Mouse (Mus musculus) left cerebral cortex, postnatal 10 days (tissue): Measurements from ENCODE around the gene Smap1. TPM values are rescaled to one million over a fixed set of nuclear protein-coding genes. Genes with fewer than 3 reads are reported as not detected.
A peak's percentile ranks its signal among the peaks of the same experiment; 100 is the strongest.

Experiments used
- DNase-seq, 2 experiments: peaks; one replicate each; pipeline ENCODE4 v3.0.0; 2021 to 2022; ENCODE audit warnings: low spot score in 2 of 2, mixed read lengths in 1 of 2; ENCODE audit errors: extremely low spot score in 1 of 2
- intact Hi-C: fragments of 180-260 bp; cut with DNase I; formaldehyde crosslinking; loops from one replicate; pipeline ENCODE4 v1.15.1; 2025
- total RNA-seq, 2 experiments: library from RNA; stranded (reverse); gene quantifications; 2 replicates each; pipeline ENCODE4 v1.2.3; 2021

Gene Smap1
- total RNA-seq, 2 experiments from 2014 or later = 223 to 237 TPM

- intact Hi-C loops = loop anchor here (10.0 kb wide), 1 partner anchor 169 kb away; no protein-coding TSS in a partner anchor
- no peak for DNase-seq
These were observed 66.5 kb downstream of the Smap1 start for GRCm38 (mm10) chr1:23855623-23856022.

GRCm38 (mm10) chr1:23846044-23846680 is 76.0 kb downstream of the Smap1 start:
- intact Hi-C loops = no loop called here
- peak; percentile 11 to 60 for DNase-seq

- DNase-seq = no peak
These were observed 77.1 kb downstream of the Smap1 start for GRCm38 (mm10) chr1:23845007-23845406.

GRCm38 (mm10) chr1:23843790-23844189 is 78.3 kb downstream of the Smap1 start:
- no peak for DNase-seq
- intact Hi-C loops = no loop called here

More at GRCm38 (mm10) chr1:23845007-23845406, 77.1 kb downstream of the Smap1 start:
- intact Hi-C loops = no loop called here

GRCm38 (mm10) chr1:23842629-23843028 is 79.5 kb downstream of the Smap1 start:
- intact Hi-C loops = no loop called here
- DNase-seq = no peak

GRCm38 (mm10) chr1:23840924-23841323 is 81.2 kb downstream of the Smap1 start:
- no peak for DNase-seq
- intact Hi-C loops = no loop called here

GRCm38 (mm10) chr1:23836630-23837029 is 85.5 kb downstream of the Smap1 start:
- DNase-seq = no peak
- intact Hi-C loops = no loop called here

GRCm38 (mm10) chr1:23834819-23835218 is 87.3 kb downstream of the Smap1 start:
- intact Hi-C loops = no loop called here
- DNase-seq = peak in 1 of 2 experiments; percentile 33

- intact Hi-C loops = no loop called here
- DNase-seq = no peak
These were observed 87.9 kb downstream of the Smap1 start for GRCm38 (mm10) chr1:23834246-23834645.

GRCm38 (mm10) chr1:23826887-23827758 is 95.0 kb downstream of the Smap1 start:
- intact Hi-C loops = loop anchor here (10.0 kb wide), 2 partner anchors 178 to 418 kb away; partner anchors contain the start of gene Sdhaf4
- peak; percentile 27 to 43 for DNase-seq

- intact Hi-C loops = loop anchor here (10.0 kb wide), 2 partner anchors 183 to 423 kb away; partner anchors contain the start of gene Sdhaf4
- DNase-seq = no peak
These were observed 100.5 kb downstream of the Smap1 start for GRCm38 (mm10) chr1:23821615-23822014.

- no peak for DNase-seq
- intact Hi-C loops = loop anchor here (5.0 kb wide), 1 partner anchor 36 kb away; the partner anchor contains the start of gene B3gat2
These were observed 123.8 kb downstream of the Smap1 start for GRCm38 (mm10) chr1:23798306-23798705.

Other genes starting within 250 kb of the Smap1 start
- gene B3gat2, start 160.6 kb downstream of the Smap1 start, total RNA-seq = 10 to 100 TPM; 14.7 to 17.1 TPM
- 10 to 100 TPM; 47.7 to 51.4 TPM for gene Sdhaf4, start 83.3 kb upstream of the Smap1 start, total RNA-seq
- 10 to 100 TPM; 36.3 to 37.5 TPM for gene Fam135a, start 178.0 kb upstream of the Smap1 start, total RNA-seq